Mouse (Mus musculus) right cerebral cortex, postnatal 14 days (tissue): ENCODE data around the gene Tspan31.

ENCODE experiments used
- DNase-seq: peaks from one replicate; pipeline ENCODE4 v3.0.0; 2022

Gene Tspan31

DNA sequence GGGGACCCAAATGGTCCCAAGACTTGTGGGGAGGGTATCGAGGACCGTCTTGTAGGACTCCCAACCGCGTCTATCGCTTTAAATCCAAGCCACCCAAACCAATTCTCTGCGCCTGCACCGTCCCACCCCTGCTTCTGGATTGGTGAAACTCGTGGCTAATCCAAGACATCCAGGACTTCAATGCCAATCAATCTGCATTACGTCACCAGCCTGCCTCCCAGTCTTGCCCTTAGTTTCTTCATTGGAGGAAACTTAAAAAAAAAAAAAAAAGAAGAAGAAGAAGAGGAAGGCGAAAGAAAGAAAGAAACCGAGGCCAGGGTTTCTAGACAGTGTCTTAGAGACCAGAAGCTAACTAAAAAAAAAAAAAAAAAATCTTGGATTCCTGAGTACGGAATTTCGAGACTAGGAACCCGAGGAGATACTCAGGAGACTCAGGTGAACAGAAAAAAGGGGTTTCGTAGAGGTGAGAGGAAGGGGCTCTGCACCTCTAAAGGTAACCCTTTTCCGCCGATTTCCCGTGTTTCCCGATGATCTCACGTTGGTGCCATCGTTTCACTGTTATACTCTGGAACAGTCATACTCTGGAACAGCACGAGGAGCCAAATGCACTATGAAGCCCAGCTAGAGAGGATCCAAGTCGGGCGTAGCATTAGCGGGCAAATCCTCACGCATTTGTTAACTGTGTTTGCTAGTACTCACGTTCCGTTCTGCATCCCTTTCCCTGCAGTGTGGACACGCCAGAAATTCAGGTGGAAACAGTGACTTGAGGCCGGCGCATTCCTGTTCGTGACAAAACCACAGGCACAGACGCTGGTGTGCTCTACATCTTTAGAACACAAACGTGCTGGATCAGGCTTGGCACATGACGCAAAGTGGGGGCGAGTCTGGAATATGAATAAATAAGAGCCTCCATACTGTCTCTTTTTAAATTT lies at the start of gene Tspan31:
Gene Tspan31, minus strand, starts transcription at position 75 of the 932 bp plus-strand sequence.
- peak; percentile 79 for DNase-seq

- DNase-seq = no peak
Observed at GRCm38 (mm10) chr10:127119229-127119628, 49.2 kb upstream of the Tspan31 start.

DNA sequence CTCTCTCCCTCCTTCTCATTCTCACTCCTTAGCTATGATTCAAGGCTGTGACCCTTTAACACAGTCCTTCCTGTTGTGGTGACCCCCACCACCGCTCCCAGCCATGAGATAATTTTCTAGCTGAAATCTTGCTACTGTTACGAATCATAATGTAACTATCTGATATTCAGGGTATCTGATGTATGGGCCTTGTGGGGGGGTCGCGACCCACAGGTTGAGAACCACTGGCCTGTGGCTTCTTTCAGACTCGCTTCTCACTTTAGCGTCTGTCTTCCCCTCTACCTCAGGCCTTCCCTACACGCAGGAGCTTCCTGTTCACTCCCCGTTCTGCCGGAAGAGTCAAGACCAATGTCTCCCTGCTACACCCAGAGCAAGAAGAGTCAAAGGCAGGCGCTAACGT lies 48.4 kb upstream of the Tspan31 start:
- no peak for DNase-seq

DNA sequence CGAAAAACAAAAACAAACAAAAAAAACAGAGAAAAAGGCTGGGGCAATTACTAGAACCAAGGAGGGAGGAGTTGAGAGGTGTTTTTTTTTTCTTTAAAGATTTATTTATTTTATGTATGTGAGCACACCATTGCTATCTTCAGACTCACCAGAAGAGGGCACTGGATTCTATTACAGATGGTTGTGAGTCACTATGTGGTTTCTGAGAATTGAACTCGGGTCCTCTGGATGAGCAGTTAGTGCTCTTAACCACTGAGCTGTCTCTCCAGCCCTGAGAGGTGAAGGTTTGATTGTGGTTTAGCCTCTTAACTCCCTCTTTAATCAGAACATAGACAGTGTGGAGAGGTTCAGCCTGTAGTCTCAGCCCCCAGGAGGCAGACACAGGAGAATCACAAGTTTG lies 45.0 kb upstream of the Tspan31 start:
- DNase-seq = no peak

DNA sequence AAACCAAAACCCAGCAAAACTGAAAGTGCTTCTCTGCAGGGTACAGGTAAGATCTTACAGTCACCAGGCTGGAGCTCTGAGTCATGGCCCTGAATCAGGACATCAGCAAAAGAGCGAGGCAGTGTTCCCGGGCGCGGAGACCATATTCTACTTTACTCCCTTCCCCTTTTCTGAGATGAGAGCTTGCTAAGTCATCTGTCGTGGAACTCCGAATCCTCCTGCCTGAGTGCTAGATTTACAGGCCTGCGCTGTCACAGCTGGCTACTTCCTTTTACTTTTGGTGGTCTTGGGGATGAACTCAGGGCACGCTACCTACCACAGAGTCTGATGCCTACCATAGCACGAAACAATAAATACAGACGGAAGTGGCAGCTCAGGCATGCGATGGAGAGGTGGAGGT lies 44.3 kb upstream of the Tspan31 start:
- DNase-seq = no peak

GRCm38 (mm10) chr10:127111001-127111887 lies 41.2 kb upstream of the Tspan31 start:
- peak; percentile 15 for DNase-seq

GRCm38 (mm10) chr10:127108262-127108583 lies 38.2 kb upstream of the Tspan31 start:
- no peak for DNase-seq

DNA sequence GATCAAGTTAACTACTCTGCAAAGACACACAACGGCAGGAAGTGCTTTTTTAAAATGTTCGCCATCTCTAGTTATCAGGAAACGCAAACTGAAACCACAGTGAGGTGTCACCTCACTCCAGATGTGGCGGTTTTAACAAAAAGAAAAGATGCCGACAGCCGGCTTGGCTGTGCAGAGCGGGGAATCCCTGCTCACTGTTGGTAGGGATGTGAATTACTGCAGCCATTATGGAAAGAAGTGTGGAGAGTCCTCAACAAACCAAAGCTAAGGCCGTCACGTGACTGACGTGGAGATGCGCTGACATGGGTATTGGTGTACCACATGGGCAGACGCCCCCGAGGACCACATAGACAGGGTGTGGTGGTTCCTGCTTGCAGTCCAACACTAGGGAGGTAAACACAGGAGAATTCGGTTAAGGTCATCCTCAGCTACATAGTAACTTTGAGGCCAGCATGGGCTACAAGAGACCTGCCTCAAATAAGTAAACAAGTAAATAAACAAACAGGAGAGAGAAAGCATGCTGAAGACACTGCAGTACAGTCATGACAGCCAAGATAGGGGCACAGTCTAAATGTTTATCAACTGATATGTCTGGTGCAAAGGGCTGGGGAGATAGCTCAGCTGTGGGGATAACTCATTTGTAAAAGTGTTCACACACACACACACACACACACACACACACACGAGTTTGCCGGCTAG lies 37.6 kb upstream of the Tspan31 start:
- DNase-seq = no peak

- no peak for DNase-seq
Observed at GRCm38 (mm10) chr10:127103631-127104030, 33.6 kb upstream of the Tspan31 start.

- no peak for DNase-seq
Observed at GRCm38 (mm10) chr10:127101151-127101550, 31.1 kb upstream of the Tspan31 start.

DNA sequence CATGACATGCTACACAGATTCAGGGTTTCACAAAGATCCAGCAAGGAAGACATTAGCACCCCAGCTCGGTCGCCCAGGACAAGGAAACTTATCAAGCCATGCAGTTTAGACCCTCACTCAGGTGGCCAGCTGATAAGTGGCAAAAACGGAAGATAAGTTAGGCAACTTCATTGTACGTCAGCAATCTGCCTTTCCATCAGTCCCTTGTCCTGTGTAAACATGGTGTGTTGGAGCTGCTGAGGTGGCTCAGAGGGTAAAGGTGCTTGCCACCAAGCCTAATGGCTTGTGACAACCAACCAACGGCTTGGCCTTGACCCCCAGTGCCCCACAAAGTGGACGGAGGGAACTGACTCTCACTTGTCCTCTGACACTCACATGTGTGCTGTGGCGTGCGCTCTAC lies 30.4 kb upstream of the Tspan31 start:
- no peak for DNase-seq

- DNase-seq = no peak
Observed at GRCm38 (mm10) chr10:127099868-127100267, 29.8 kb upstream of the Tspan31 start.

- no peak for DNase-seq
Observed at GRCm38 (mm10) chr10:127099191-127099590, 29.1 kb upstream of the Tspan31 start.

DNA sequence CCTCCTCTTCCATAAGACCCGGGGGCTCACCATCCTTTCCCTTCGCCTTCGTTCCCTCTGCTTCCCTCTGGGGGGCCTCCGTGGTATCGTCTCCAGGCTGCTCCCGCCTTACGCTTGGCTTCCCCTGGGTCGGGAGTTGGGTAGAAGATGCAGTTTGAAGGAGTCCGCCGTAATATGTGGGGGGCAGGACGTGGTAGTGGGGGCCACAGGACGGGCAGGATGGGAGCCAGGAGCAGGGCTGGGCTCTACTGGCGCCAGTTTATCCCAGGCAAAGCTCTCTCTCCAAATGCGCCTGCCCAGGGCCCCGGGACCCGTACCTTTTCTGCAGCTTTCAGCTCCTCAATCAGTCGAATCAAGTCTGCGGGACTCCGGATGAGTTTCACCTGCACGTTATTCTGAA lies 28.4 kb upstream of the Tspan31 start:
- DNase-seq = no peak

GRCm38 (mm10) chr10:127094382-127094802 lies 24.3 kb upstream of the Tspan31 start:
- DNase-seq = no peak

GRCm38 (mm10) chr10:127092742-127093141 lies 22.7 kb upstream of the Tspan31 start:
- DNase-seq = no peak

- DNase-seq = peak; percentile 62
Observed at GRCm38 (mm10) chr10:127091507-127092396, 21.7 kb upstream of the Tspan31 start.

DNA sequence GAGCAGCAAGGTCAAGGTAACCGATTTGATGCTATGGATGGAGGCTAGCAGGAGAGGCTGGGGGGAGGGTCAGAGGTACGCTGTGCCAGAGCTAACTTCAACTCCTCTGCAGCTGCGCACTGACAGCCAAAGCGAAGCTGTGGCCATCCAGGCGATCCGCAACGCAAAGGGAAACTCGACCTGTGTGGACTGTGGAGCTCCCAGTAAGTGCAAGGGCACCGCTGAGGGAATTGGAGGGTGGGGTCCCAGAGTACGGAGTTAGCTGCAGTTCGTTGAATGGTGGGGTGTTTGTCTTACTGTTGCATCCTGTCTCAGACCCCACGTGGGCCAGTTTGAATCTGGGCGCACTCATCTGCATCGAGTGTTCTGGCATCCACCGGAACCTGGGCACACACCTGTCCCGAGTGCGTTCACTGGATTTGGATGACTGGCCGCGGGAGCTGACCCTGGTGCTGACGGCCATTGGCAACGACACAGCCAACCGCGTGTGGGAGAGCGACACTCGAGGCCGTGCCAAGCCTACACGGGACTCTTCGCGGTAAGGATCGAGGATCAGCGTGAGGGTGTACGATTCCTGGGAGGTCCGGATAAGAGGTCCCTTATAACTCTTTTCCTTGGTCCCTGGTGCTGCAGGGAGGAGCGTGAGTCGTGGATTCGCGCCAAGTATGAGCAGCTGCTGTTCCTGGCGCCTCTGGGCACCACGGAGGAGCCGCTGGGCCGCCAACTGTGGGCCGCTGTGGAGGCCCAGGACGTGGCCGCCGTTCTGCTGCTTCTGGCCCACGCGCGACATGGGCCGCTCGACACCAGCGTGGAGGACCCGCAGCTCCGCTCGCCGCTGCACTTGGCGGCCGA lies 20.7 kb upstream of the Tspan31 start:
- peak; percentile 64 for DNase-seq

GRCm38 (mm10) chr10:127085633-127086032 lies 15.6 kb upstream of the Tspan31 start:
- DNase-seq = no peak

DNA sequence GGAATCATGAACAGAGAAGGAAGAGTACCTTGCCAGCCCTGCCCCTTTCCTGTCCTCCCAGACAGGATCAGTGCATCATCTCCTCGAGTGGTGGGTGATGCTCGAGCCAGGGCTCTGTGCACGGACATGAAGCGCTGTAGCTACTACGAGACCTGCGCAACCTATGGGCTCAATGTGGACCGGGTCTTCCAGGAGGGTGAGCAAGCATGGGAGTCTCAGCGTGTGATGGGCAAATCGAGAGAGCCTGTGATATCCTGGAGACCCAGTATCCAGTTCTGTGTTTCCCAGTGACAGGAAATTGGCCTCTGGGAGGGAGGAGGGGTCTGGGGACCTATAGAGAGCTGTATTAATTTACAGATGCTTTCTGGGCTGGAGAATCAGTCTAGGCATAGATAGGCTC lies 15.0 kb upstream of the Tspan31 start:
- DNase-seq = no peak

- no peak for DNase-seq
Observed at GRCm38 (mm10) chr10:127083915-127084306, 13.8 kb upstream of the Tspan31 start.
